Mouse (Mus musculus) stomach, postnatal 0 days (tissue): Measurements from ENCODE around the gene Zc3h18. TPM values are rescaled to one million over a fixed set of nuclear protein-coding genes. Genes with fewer than 3 reads are reported as not detected.

Experiments used
- ATAC-seq: fragments of 200-750 bp; cut with Nextera tagmentation; 2 replicates; pipeline ENCODE4 v1.8.0; 2017; ENCODE audit not compliant: low FRiP score, low TSS enrichment
- DNase-seq: peaks from one replicate; pipeline ENCODE4 v3.0.0-alpha.2; 2016; ENCODE audit warnings: low spot score
- H3K27ac ChIP-seq: fragments of 300-500 bp; sonication (generic); replicated peaks from 2 replicates; pipeline ENCODE4 v1.5.1; 2014; ENCODE audit warnings: mild to moderate bottlenecking, control low read depth
- H3K27me3 ChIP-seq: fragments of 300-500 bp; sonication (generic); 2 replicates; pipeline ENCODE4 v1.6.1; 2014; ENCODE audit warnings: low read length; ENCODE audit not compliant: control insufficient read depth, insufficient read depth
- H3K36me3 ChIP-seq: fragments of 300-500 bp; sonication (generic); 2 replicates; pipeline ENCODE4 v1.6.1; 2014; ENCODE audit warnings: low read length, mixed read lengths; ENCODE audit not compliant: control insufficient read depth, insufficient read depth
- H3K4me1 ChIP-seq: fragments of 300-500 bp; sonication (generic); replicated peaks from 2 replicates; pipeline ENCODE4 v1.6.1; 2014; ENCODE audit warnings: antibody characterized with exemption; ENCODE audit not compliant: control insufficient read depth, insufficient read depth
- H3K4me2 ChIP-seq: fragments of 300-500 bp; sonication (generic); replicated peaks from 2 replicates; pipeline ENCODE4 v1.6.1; 2014; ENCODE audit warnings: low read depth, mild to moderate bottlenecking, control low read depth, moderate library complexity
- H3K4me3 ChIP-seq: fragments of 300-500 bp; sonication (generic); 2 replicates; pipeline ENCODE4 v1.5.1; 2014; ENCODE audit warnings: low read depth, low read length, control low read depth
- H3K9ac ChIP-seq: fragments of 300-500 bp; sonication (generic); 2 replicates; pipeline ENCODE4 v1.6.1; 2014; ENCODE audit warnings: mild to moderate bottlenecking, low read length, control low read depth, mixed read lengths
- H3K9me3 ChIP-seq: fragments of 300-500 bp; sonication (generic); 2 replicates; pipeline ENCODE4 v1.6.1; 2016; ENCODE audit warnings: low read length; ENCODE audit not compliant: control insufficient read depth
- CTCF ChIP-seq: IDR thresholded peaks from 2 replicates; pipeline ENCODE4 v1.5.1; 2016; ENCODE audit warnings: antibody characterized with exemption, low read depth, mild to moderate bottlenecking, moderate library complexity
- EP300 ChIP-seq: optimal IDR thresholded peaks from 2 replicates; pipeline ENCODE3; 2016; ENCODE audit warnings: antibody characterized with exemption
- WGBS: fragments of 180-500 bp; shearing (Covaris S2); extraction: QIAGEN DNeasy Blood & Tissue Kit; methylation state at CpG from one replicate; pipeline ENCODE4 v1.1.7; 2014; 5-methylcytosine and 5-hydroxymethylcytosine counted together
- polyA plus RNA-seq: library from polyadenylated mRNA; unstranded; fragments of >200 nt; fragmentation: Nextera tagmentation; extraction: Ambion mirVana; gene quantifications from 2 replicates; pipeline ENCODE4 v1.2.1, GENCODE M21; 2015

The Zc3h18 gene
- polyA plus RNA-seq, 1 experiment from 2014 or later, result 19.4 TPM

DNA sequence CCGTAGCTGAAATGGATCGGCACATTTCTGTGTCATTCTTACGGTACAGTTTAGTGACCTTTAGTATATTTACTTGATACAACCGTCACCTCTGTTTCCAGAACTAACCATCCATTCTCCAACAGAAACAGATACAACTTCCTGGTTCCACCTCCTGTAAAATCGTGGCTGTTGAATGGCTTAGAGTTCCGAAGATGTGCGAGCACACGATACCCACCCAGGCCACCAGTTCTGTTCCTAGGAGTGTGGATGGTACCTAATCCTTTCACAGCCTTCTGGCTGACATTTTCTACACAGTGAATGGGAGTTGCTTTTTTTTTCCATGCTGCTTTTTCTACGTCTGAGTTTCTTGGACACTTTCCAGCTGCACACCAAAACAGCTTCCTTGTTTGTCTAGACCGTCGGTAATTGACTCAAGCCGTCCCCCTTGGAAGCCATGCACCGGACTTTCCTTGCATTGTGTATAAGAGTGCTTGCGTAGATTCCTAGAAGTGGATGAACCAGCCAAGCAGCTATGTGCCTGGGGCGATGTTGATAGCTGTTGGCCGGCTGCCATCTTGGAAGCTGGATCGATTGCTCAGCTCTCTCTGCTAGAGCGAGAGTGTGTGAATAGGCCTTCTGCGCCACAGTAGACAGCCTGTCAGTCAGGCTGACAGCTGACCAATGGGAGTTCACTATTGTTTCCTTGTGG, 67.8 kb downstream of the Zc3h18 start:
- Histone ChIP-seq H3K9ac (peak overlapping the region; percentile 75), H3K4me1 (no peaks in the 10 kb centered on the region), H3K4me2 (peak overlapping the region; percentile 65), H3K9me3 (no peaks in the 10 kb centered on the region), H3K27ac (peak overlapping the region; percentile 97), H3K4me3 (peak overlapping the region; percentile 61), H3K36me3 (no peaks in the 10 kb centered on the region), H3K27me3 (no peaks in the 10 kb centered on the region)
- 1% methylated on average over 19 of the region's 19 CpGs for WGBS
- DNase-seq (peak; percentile 95), ATAC-seq (peak; percentile 77)
- TF ChIP-seq EP300 (peak; percentile 83), CTCF (no peak)

DNA sequence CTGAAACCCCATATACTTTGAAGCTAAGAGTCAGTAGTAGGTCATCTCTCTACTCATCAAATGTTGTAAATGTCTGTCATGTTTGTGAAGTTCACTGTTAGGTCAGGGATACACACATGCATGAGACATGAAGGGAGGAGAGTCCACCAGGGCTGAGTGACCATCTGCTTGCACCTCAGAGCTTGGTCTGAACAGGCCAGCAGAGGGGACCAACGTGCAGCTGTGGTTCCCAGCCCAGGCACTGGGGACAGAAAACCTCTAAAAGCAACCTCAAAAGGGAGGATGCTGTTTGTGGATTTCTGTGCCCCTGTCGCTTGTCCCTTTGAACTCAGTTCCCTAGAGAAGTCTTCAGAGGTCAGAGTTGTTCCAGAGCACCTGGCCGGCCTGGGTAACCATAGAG, 68.8 kb downstream of the Zc3h18 start:
- ATAC-seq, result no peak
- no peaks in the 10 kb centered on the region for H3K9me3 ChIP-seq
- no peaks in the 10 kb centered on the region for H3K27me3 ChIP-seq
- no peak overlapping the region; the same call in 1 of the 2 replicates for H3K9ac ChIP-seq
- no peaks in the 10 kb centered on the region for H3K36me3 ChIP-seq
- no peak overlapping the region for H3K4me3 ChIP-seq
- 56% methylated on average over 3 of the region's 3 CpGs for WGBS
- H3K4me1 ChIP-seq, result no peaks in the 10 kb centered on the region
- no peak overlapping the region for H3K27ac ChIP-seq
- peak; percentile 59 for TF ChIP-seq CTCF
- no peak for TF ChIP-seq EP300
- DNase-seq, result no peak
- H3K4me2 ChIP-seq, result no peak overlapping the region

- Histone ChIP-seq H3K4me3 (no peak overlapping the region), H3K36me3 (no peaks in the 10 kb centered on the region), H3K9ac (no peak overlapping the region), H3K27me3 (no peaks in the 10 kb centered on the region), H3K9me3 (no peaks in the 10 kb centered on the region), H3K27ac (no peak overlapping the region), H3K4me1 (no peaks in the 10 kb centered on the region), H3K4me2 (no peak overlapping the region)
- 64% methylated on average over 7 of the region's 7 CpGs for WGBS
- no peak for TF ChIP-seq EP300
- TF ChIP-seq CTCF, result no peak
- ATAC-seq (no peak), DNase-seq (no peak)
Observed at GRCm38 (mm10) chr8:122451161-122451703, 74.8 kb downstream of the Zc3h18 start.

GRCm38 (mm10) chr8:122452154-122452553, 75.7 kb downstream of the Zc3h18 start:
- no peaks in the 10 kb centered on the region for H3K4me1 ChIP-seq
- no peak for DNase-seq
- no peak overlapping the region for H3K27ac ChIP-seq
- no peak for ATAC-seq
- no peaks in the 10 kb centered on the region for H3K9me3 ChIP-seq
- H3K27me3 ChIP-seq, result no peaks in the 10 kb centered on the region
- H3K4me2 ChIP-seq, result no peak overlapping the region
- WGBS, result 77% methylated on average over 10 of the region's 10 CpGs
- H3K4me3 ChIP-seq, result no peak overlapping the region
- H3K9ac ChIP-seq, result no peak overlapping the region
- no peaks in the 10 kb centered on the region for H3K36me3 ChIP-seq
- TF ChIP-seq CTCF (no peak), EP300 (no peak)

DNA sequence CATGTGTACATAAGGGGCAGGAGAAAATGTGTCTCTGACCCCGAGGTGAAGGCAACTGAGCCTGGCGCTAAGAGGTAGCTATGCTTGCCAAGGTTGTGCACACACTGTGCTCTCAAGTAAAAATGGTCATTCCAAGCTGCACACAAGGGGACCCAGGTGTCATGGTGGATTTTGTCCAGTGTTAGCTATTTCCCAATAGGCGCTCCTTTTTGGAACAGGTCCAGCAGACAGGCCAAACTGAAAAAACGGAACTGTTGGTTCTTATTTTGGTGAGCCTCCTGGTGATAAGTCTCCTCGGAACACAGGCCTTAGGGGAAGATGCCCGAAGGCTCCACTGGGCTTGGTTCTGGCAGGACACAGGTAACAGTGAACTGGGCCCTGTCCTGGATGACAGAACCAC, 78.0 kb downstream of the Zc3h18 start:
- WGBS, result 63% methylated on average over 6 of the region's 6 CpGs
- DNase-seq, result no peak

GRCm38 (mm10) chr8:122457171-122457570, 80.8 kb downstream of the Zc3h18 start:
- Histone ChIP-seq H3K27me3 (no peaks in the 10 kb centered on the region; the same call in 1 of the 2 replicates), H3K4me1 (no peaks in the 10 kb centered on the region; the same call in 1 of the 2 replicates), H3K4me3 (no peak overlapping the region), H3K27ac (no peak overlapping the region), H3K4me2 (no peak overlapping the region), H3K36me3 (no peaks in the 10 kb centered on the region), H3K9me3 (no peaks in the 10 kb centered on the region), H3K9ac (no peak overlapping the region)
- ATAC-seq, result no peak
- no peak for DNase-seq
- TF ChIP-seq EP300 (no peak), CTCF (no peak)
- WGBS, result 65% methylated on average over 11 of the region's 11 CpGs

More for the DNA sequence above, 78.0 kb downstream of the Zc3h18 start:
- H3K27me3 ChIP-seq, result no peaks in the 10 kb centered on the region; the same call in 1 of the 2 replicates
- no peak overlapping the region for H3K9ac ChIP-seq
- no peak for ATAC-seq
- no peaks in the 10 kb centered on the region for H3K9me3 ChIP-seq
- TF ChIP-seq CTCF (no peak), EP300 (no peak)
- no peaks in the 10 kb centered on the region for H3K4me1 ChIP-seq
- H3K4me3 ChIP-seq, result no peak overlapping the region
- H3K27ac ChIP-seq, result no peak overlapping the region
- no peaks in the 10 kb centered on the region for H3K36me3 ChIP-seq
- no peak overlapping the region for H3K4me2 ChIP-seq
